Mouse (Mus musculus) liver, embryonic 12.5 days (tissue): ENCODE results near the gene Slit3. TPM values are rescaled to one million over a fixed set of nuclear protein-coding genes. Genes with fewer than 3 reads are reported as not detected.

Experiments
- ATAC-seq: fragments of 200-750 bp; cut with Nextera tagmentation; 2 replicates; pipeline ENCODE4 v1.8.0; 2017; ENCODE audit warnings: moderate number of reproducible peaks, mild to moderate bottlenecking, moderate library complexity
- H3K27ac ChIP-seq: fragments of 300-500 bp; sonication (generic); 2 replicates; pipeline ENCODE4 v1.5.1; 2016; ENCODE audit warnings: mild to moderate bottlenecking
- H3K27me3 ChIP-seq: fragments of 300-500 bp; sonication (generic); replicated peaks from 2 replicates; pipeline ENCODE4 v1.6.1; 2016; ENCODE audit warnings: mild to moderate bottlenecking, moderate library complexity
- H3K36me3 ChIP-seq: fragments of 300-500 bp; sonication (generic); 2 replicates; pipeline ENCODE4 v1.6.1; 2016; ENCODE audit warnings: mild to moderate bottlenecking, moderate library complexity
- H3K4me1 ChIP-seq: fragments of 300-500 bp; sonication (generic); 2 replicates; pipeline ENCODE4 v1.6.1; 2016
- H3K4me2 ChIP-seq: fragments of 300-500 bp; sonication (generic); 2 replicates; pipeline ENCODE4 v1.6.1; 2016; ENCODE audit warnings: mild to moderate bottlenecking, moderate library complexity
- H3K4me3 ChIP-seq: fragments of 300-500 bp; sonication (generic); 2 replicates; pipeline ENCODE4 v1.5.1; 2016; ENCODE audit warnings: mild to moderate bottlenecking, moderate library complexity
- H3K9ac ChIP-seq: fragments of 300-500 bp; sonication (generic); 2 replicates; pipeline ENCODE4 v1.6.1; 2016; ENCODE audit warnings: mild to moderate bottlenecking, moderate library complexity
- H3K9me3 ChIP-seq: fragments of 300-500 bp; sonication (generic); replicated peaks from 2 replicates; pipeline ENCODE4 v1.6.1; 2016; ENCODE audit warnings: mild to moderate bottlenecking, moderate library complexity
- WGBS: fragments of 180-500 bp; shearing (Covaris S2); methylation state at CpG from one replicate; pipeline ENCODE4 v1.1.7; 2016; ENCODE audit not compliant: insufficient replicate concordance; 5-methylcytosine and 5-hydroxymethylcytosine counted together
- polyA plus RNA-seq: library from polyadenylated mRNA; unstranded; fragments of >200 nt; fragmentation: Nextera tagmentation; extraction: Ambion mirVana; gene quantifications from 2 replicates; pipeline ENCODE4 v1.2.1, GENCODE M21; 2016

The Slit3 gene
- polyA plus RNA-seq, 1 experiment from 2014 or later, result 1.6 TPM

- no peak overlapping the region for H3K4me3 ChIP-seq
- ATAC-seq, result no peak; the same call in 1 of the 2 replicates
- no peak overlapping the region for H3K4me2 ChIP-seq
- H3K36me3 ChIP-seq, result no peaks in the 10 kb centered on the region
- no peaks in the 10 kb centered on the region for H3K27me3 ChIP-seq
- WGBS, result 30% methylated on average over 3 of the region's 3 CpGs
- no peak overlapping the region for H3K9ac ChIP-seq
- H3K27ac ChIP-seq, result no peak overlapping the region
- no peaks in the 10 kb centered on the region for H3K4me1 ChIP-seq
- H3K9me3 ChIP-seq, result no peaks in the 10 kb centered on the region
Observed at GRCm38 (mm10) chr11:35667428-35667827, 546.4 kb downstream of the Slit3 start.

DNA sequence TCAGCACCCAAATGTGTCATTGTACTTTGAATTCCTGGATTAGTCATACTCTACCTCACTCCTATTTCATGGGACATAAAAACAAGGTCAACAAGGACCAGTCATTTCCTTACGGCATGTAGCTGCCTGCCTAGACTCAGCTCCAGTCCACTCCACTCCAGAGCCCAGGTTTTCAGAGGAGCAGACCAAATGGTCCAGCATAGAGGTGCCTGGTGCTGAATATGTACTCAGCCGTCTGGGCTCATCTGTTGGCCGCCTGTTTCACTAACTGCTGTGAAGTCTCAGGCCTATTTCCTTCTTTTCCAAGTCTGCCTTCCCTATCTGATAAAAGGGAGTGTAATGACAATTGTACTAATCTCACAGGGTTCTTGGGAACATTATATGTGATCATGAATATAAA, 547.1 kb downstream of the Slit3 start:
- no peak overlapping the region for H3K27ac ChIP-seq
- H3K9me3 ChIP-seq, result no peaks in the 10 kb centered on the region
- H3K36me3 ChIP-seq, result no peaks in the 10 kb centered on the region
- ATAC-seq, result no peak
- WGBS, result 53% methylated on average over 3 of the region's 3 CpGs
- H3K4me3 ChIP-seq, result no peak overlapping the region
- H3K9ac ChIP-seq, result no peak overlapping the region
- no peaks in the 10 kb centered on the region for H3K4me1 ChIP-seq
- H3K4me2 ChIP-seq, result no peak overlapping the region
- no peaks in the 10 kb centered on the region for H3K27me3 ChIP-seq

- Histone ChIP-seq H3K27ac (no peak overlapping the region), H3K4me1 (no peaks in the 10 kb centered on the region), H3K9me3 (no peaks in the 10 kb centered on the region), H3K36me3 (no peaks in the 10 kb centered on the region), H3K27me3 (no peaks in the 10 kb centered on the region), H3K4me2 (no peak overlapping the region), H3K9ac (no peak overlapping the region), H3K4me3 (no peak overlapping the region)
- ATAC-seq, result no peak
- WGBS, result 74% methylated on average over 1 of the region's 1 CpGs
Observed at GRCm38 (mm10) chr11:35668750-35669149, 547.7 kb downstream of the Slit3 start.

- Histone ChIP-seq H3K9me3 (no peaks in the 10 kb centered on the region), H3K27ac (no peak overlapping the region), H3K9ac (no peak overlapping the region), H3K4me2 (no peak overlapping the region), H3K27me3 (no peaks in the 10 kb centered on the region), H3K4me1 (no peaks in the 10 kb centered on the region), H3K36me3 (no peaks in the 10 kb centered on the region), H3K4me3 (no peak overlapping the region)
- 65% methylated on average over 5 of the region's 5 CpGs for WGBS
- no peak for ATAC-seq
Observed at GRCm38 (mm10) chr11:35669536-35669935, 548.5 kb downstream of the Slit3 start.

DNA sequence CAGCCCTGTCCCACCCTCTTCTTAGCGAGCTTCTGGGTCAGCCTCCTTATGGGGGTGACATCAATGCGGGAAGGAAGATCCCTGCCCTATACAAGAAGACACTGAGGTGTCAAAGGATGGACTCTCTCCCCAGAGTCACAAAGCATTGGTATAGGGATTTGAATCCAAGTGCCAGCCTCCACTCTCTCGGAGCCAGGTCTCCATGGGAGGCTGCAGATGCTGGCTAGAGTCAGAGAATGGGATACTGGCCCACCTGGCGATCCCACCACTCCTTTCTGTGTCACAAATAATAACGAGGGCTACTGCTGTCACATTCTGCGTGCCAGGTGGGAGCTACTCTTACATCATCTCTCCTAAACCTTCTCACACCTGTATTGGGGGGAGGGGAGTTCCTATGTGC, 549.2 kb downstream of the Slit3 start:
- no peak for ATAC-seq

GRCm38 (mm10) chr11:35670746-35671145, 549.7 kb downstream of the Slit3 start:
- H3K27ac ChIP-seq, result no peak overlapping the region
- no peak overlapping the region for H3K4me2 ChIP-seq
- no peak overlapping the region for H3K4me3 ChIP-seq
- no peaks in the 10 kb centered on the region for H3K4me1 ChIP-seq
- no peak for ATAC-seq
- WGBS, result 55% methylated on average over 3 of the region's 3 CpGs
- no peak overlapping the region for H3K9ac ChIP-seq
- no peaks in the 10 kb centered on the region for H3K9me3 ChIP-seq
- no peaks in the 10 kb centered on the region for H3K27me3 ChIP-seq
- no peaks in the 10 kb centered on the region for H3K36me3 ChIP-seq

More for the DNA sequence above, 549.2 kb downstream of the Slit3 start:
- Histone ChIP-seq H3K9me3 (no peaks in the 10 kb centered on the region), H3K4me2 (no peak overlapping the region), H3K9ac (no peak overlapping the region), H3K4me1 (no peaks in the 10 kb centered on the region), H3K27me3 (no peaks in the 10 kb centered on the region), H3K4me3 (no peak overlapping the region), H3K36me3 (no peaks in the 10 kb centered on the region), H3K27ac (no peak overlapping the region)
- 50% methylated on average over 6 of the region's 6 CpGs for WGBS

DNA sequence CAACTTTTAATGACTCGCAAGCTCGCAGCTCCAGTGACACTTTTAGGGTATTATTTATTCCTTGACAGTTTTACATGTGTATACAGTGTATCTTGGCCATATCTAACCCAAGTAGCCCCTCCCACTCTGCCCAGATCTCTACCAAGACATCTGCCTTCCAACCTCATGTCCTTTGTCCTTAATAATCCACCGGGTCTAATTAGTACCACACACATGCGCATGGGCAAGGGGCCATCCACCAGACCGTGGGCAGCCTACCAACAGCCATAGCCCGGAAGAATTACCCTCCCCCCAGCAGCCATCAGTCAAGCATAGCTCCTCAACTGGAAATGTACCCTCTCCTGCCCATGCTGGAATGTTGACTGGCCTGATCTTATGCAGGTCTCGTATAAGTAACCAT, 552.0 kb downstream of the Slit3 start:
- WGBS, result 74% methylated on average over 7 of the region's 7 CpGs
- no peaks in the 10 kb centered on the region for H3K27me3 ChIP-seq
- H3K4me2 ChIP-seq, result no peak overlapping the region
- no peaks in the 10 kb centered on the region for H3K36me3 ChIP-seq
- no peak overlapping the region for H3K27ac ChIP-seq
- no peaks in the 10 kb centered on the region for H3K9me3 ChIP-seq
- H3K4me1 ChIP-seq, result no peaks in the 10 kb centered on the region
- ATAC-seq, result no peak
- no peak overlapping the region for H3K4me3 ChIP-seq
- H3K9ac ChIP-seq, result no peak overlapping the region

DNA sequence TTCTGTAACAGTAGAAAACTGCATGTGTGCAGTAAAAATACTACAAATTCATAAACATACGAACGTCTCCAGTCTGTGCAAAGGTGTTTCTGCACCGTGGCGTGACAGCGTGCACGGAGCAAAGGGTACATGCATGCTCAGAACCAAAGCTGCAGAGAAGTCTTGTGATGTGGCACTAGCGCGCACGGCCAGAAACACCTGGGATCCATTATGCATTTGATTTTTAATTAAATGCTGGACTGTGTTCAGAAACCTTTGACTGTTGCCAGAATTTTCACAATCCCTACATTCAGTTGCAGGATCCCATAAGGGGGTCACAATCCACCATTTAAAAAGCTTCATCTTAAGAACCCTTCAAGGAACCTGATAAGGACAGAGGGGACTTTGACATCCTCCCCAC, 553.2 kb downstream of the Slit3 start:
- Histone ChIP-seq H3K4me2 (no peak overlapping the region), H3K9me3 (no peaks in the 10 kb centered on the region), H3K4me1 (no peaks in the 10 kb centered on the region), H3K9ac (no peak overlapping the region), H3K4me3 (no peak overlapping the region), H3K27ac (no peak overlapping the region), H3K27me3 (no peaks in the 10 kb centered on the region), H3K36me3 (no peaks in the 10 kb centered on the region)
- ATAC-seq, result no peak
- 86% methylated on average over 9 of the region's 9 CpGs for WGBS

DNA sequence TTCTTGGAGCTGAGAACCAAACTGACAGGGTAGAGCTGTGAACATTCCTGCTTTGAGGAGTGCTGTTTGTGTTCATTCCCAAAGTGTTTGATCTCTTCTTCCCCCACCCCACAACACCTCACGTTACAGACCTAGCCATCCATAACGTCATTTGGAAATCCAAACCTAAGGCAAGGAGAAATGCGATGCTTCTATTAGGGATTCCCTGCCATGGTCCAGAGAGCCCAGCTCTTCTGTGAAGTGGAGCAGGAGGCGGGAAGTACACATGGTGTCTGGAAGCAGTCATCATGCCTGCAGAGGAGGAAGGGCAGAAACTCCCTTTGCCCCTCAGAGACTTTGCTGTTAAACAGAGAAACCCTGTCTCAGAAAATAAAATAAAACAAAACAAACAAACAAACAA, 555.7 kb downstream of the Slit3 start:
- no peak overlapping the region for H3K4me3 ChIP-seq
- no peaks in the 10 kb centered on the region for H3K27me3 ChIP-seq
- H3K4me1 ChIP-seq, result no peaks in the 10 kb centered on the region
- WGBS, result 69% methylated on average over 4 of the region's 4 CpGs
- no peak overlapping the region for H3K4me2 ChIP-seq
- no peak for ATAC-seq
- no peaks in the 10 kb centered on the region for H3K36me3 ChIP-seq
- H3K9me3 ChIP-seq, result no peaks in the 10 kb centered on the region
- no peak overlapping the region for H3K9ac ChIP-seq
- no peak overlapping the region for H3K27ac ChIP-seq

DNA sequence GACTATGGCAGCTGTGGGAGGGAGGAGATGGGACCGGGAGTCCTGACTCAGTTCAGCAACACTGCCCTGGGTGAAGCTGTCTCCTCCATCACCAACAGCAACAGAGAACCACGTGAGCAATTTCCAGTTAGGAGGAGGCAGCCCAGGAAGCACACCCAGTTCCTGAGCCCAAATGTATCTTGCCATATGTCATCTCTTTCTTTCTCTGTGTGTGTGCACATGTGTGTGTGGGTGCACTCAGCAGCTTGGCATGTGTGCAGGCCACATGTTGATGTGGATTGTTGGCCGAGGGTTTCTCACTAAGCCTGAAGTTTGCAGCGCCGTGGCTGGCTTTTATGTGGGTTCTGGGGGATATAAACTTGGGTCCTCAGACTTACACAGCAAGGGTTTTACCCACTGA, 559.0 kb downstream of the Slit3 start:
- Histone ChIP-seq H3K4me3 (no peak overlapping the region), H3K4me1 (no peaks in the 10 kb centered on the region), H3K4me2 (no peak overlapping the region), H3K36me3 (no peaks in the 10 kb centered on the region), H3K9me3 (no peaks in the 10 kb centered on the region), H3K9ac (no peak overlapping the region), H3K27ac (no peak overlapping the region), H3K27me3 (no peaks in the 10 kb centered on the region)
- ATAC-seq, result no peak
- 72% methylated on average over 5 of the region's 5 CpGs for WGBS

DNA sequence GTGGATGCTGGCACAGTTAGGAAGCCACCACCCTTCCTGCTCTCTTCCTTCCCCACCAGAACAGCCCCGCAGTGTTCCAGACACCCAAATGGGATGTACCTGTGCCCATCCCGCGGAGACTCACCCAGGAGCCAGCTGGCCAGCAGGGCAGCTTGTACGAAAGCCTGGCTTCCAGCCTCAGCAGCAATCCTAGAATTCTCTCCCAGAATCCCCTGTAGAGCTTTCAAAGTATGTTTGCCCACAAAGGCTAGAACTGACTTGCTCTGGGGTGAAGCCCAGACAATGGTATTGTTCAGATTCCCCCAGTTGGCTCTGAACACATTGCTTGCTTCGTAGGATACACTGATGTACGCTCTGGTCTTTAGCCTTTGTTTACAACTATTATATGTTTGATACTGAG, 566.3 kb downstream of the Slit3 start:
- no peaks in the 10 kb centered on the region for H3K36me3 ChIP-seq
- no peaks in the 10 kb centered on the region for H3K9me3 ChIP-seq
- no peak overlapping the region for H3K4me2 ChIP-seq
- no peaks in the 10 kb centered on the region for H3K27me3 ChIP-seq
- no peak for ATAC-seq
- H3K4me1 ChIP-seq, result no peaks in the 10 kb centered on the region
- H3K4me3 ChIP-seq, result no peak overlapping the region
- H3K9ac ChIP-seq, result no peak overlapping the region
- 65% methylated on average over 6 of the region's 6 CpGs for WGBS
- H3K27ac ChIP-seq, result no peak overlapping the region

GRCm38 (mm10) chr11:35690515-35691281, 569.7 kb downstream of the Slit3 start:
- WGBS, result 63% methylated on average over 7 of the region's 7 CpGs
- no peak for ATAC-seq
- H3K4me2 ChIP-seq, result no peak overlapping the region
- H3K27me3 ChIP-seq, result no peaks in the 10 kb centered on the region
- no peak overlapping the region for H3K9ac ChIP-seq
- no peak overlapping the region for H3K4me3 ChIP-seq
- no peaks in the 10 kb centered on the region for H3K36me3 ChIP-seq
- no peaks in the 10 kb centered on the region for H3K9me3 ChIP-seq
- no peaks in the 10 kb centered on the region for H3K4me1 ChIP-seq
- no peak overlapping the region for H3K27ac ChIP-seq

DNA sequence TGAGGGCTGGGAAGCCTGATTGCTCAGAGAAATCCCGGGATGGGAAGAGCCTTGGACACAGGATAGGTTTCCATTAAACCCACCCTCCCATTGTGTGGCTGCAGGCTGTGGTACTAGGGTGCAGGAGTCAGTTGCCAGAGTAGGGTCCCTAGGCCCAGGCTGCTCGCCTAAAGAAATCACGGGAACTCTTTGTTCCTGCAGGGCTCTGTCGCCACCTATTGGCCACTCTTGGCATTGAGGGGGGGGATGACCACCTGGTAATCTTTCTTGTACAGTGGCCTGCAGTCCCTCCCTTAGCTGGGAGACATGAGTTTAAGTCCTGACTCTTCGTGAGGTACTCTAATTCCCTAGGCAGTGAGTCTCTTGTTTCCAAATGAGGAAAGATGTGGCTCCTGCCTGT, 572.1 kb downstream of the Slit3 start:
- H3K27me3 ChIP-seq, result no peaks in the 10 kb centered on the region
- H3K4me1 ChIP-seq, result no peaks in the 10 kb centered on the region
- H3K9me3 ChIP-seq, result no peaks in the 10 kb centered on the region
- H3K36me3 ChIP-seq, result no peaks in the 10 kb centered on the region
- 14% methylated on average over 5 of the region's 5 CpGs for WGBS
- H3K27ac ChIP-seq, result no peak overlapping the region
- no peak overlapping the region for H3K4me2 ChIP-seq
- ATAC-seq, result no peak
- H3K4me3 ChIP-seq, result no peak overlapping the region
- H3K9ac ChIP-seq, result no peak overlapping the region
